Mouse (Mus musculus) adrenal gland (tissue): ENCODE measurements around the gene Cd79a.
"Not testable (repeated sequence)": the region's sequence is repeated elsewhere in the genome, so short reads cannot be mapped to it uniquely, and the experiment has no call there.

Source experiments
- intact Hi-C: fragments of 180-260 bp; cut with DNase I; formaldehyde crosslinking; loops from one replicate; pipeline ENCODE4 v1.15.1; 2025

The Cd79a gene

GRCm38 (mm10) chr7:24885468-24886307 is 11.5 kb upstream of the Cd79a start:
- intact Hi-C loops, result no loop called here

GRCm38 (mm10) chr7:24886308-24886633 is 10.9 kb upstream of the Cd79a start:
- intact Hi-C loops, result no loop called here

- intact Hi-C loops, result no loop called here
Measured at GRCm38 (mm10) chr7:24887096-24887495, 10.1 kb upstream of the Cd79a start.

- intact Hi-C loops, result loop anchor here (2.0 to 5.0 kb wide), 3 partner anchors 15 to 75 kb away; no protein-coding TSS in a partner anchor
Measured at GRCm38 (mm10) chr7:24889431-24890220, 7.6 kb upstream of the Cd79a start.

GRCm38 (mm10) chr7:24890281-24891216 is 6.6 kb upstream of the Cd79a start:
- intact Hi-C loops, result loop anchor here (2.0 to 5.0 kb wide), 3 partner anchors 14 to 74 kb away; no protein-coding TSS in a partner anchor

- intact Hi-C loops, result loop anchor here (2.0 to 5.0 kb wide), 3 partner anchors 13 to 73 kb away; no protein-coding TSS in a partner anchor
Measured at GRCm38 (mm10) chr7:24891241-24892124, 5.7 kb upstream of the Cd79a start.

GRCm38 (mm10) chr7:24892125-24892583 is 5.0 kb upstream of the Cd79a start:
- intact Hi-C loops, result loop anchor here (5.0 kb wide), 1 partner anchor 55 kb away; no protein-coding TSS in a partner anchor

- intact Hi-C loops, result not testable (repeated sequence)
Measured at GRCm38 (mm10) chr7:24895749-24896148, 1.4 kb upstream of the Cd79a start.

- intact Hi-C loops, result no loop called here
Measured at GRCm38 (mm10) chr7:24896269-24896668, 912 bp upstream of the Cd79a start.

GRCm38 (mm10) chr7:24897959-24898358 is 778 bp downstream of the Cd79a start:
- intact Hi-C loops, result no loop called here

- intact Hi-C loops, result no loop called here
Measured at GRCm38 (mm10) chr7:24901114-24901513, 3.9 kb downstream of the Cd79a start.

- intact Hi-C loops, result no loop called here
Measured at GRCm38 (mm10) chr7:24901842-24902241, 4.7 kb downstream of the Cd79a start.

- intact Hi-C loops, result no loop called here
Measured at GRCm38 (mm10) chr7:24902264-24902629, 5.1 kb downstream of the Cd79a start.

GRCm38 (mm10) chr7:24902630-24903443 is 5.7 kb downstream of the Cd79a start, which contains the start of gene Arhgef1:
Gene Arhgef1 (plus strand): TSS chr7:24902912.
- intact Hi-C loops, result no loop called here

- intact Hi-C loops, result no loop called here
Measured at GRCm38 (mm10) chr7:24903444-24903825, 6.3 kb downstream of the Cd79a start.

GRCm38 (mm10) chr7:24904070-24904483 is 6.9 kb downstream of the Cd79a start:
- intact Hi-C loops, result loop anchor here (2.0 kb wide), 1 partner anchor 13 kb away; no protein-coding TSS in a partner anchor

GRCm38 (mm10) chr7:24904936-24905335 is 7.8 kb downstream of the Cd79a start:
- intact Hi-C loops, result loop anchor here (2.0 kb wide), 1 partner anchor 14 kb away; no protein-coding TSS in a partner anchor

- intact Hi-C loops, result no loop called here
Measured at GRCm38 (mm10) chr7:24906551-24906950, 9.4 kb downstream of the Cd79a start.

GRCm38 (mm10) chr7:24907211-24907748 is 10.1 kb downstream of the Cd79a start:
- intact Hi-C loops, result no loop called here
